Mouse (Mus musculus) heart, embryonic 10.5 days (tissue): Measurements from ENCODE around the gene Dbp. TPM values are rescaled to one million over a fixed set of nuclear protein-coding genes. Genes with fewer than 3 reads are reported as not detected.
A peak's percentile ranks its signal among the peaks of the same experiment; 100 is the strongest.
"Not testable (repeated sequence)": the region's sequence is repeated elsewhere in the genome, so short reads cannot be mapped to it uniquely, and the experiment has no call there.

Experiments used
- DNase-seq: peaks from one replicate; pipeline ENCODE4 v3.0.0-alpha.2; 2017; ENCODE audit warnings: low spot score
- H3K27ac ChIP-seq: fragments of 300-500 bp; sonication (generic); 2 replicates; pipeline ENCODE4 v1.5.1; 2016; ENCODE audit warnings: mild to moderate bottlenecking
- H3K27me3 ChIP-seq: fragments of 300-500 bp; sonication (generic); 2 replicates; pipeline ENCODE4 v1.6.1; 2016; ENCODE audit warnings: mild to moderate bottlenecking; ENCODE audit not compliant: poor library complexity, insufficient read depth, severe bottlenecking
- H3K36me3 ChIP-seq: fragments of 300-500 bp; sonication (generic); 2 replicates; pipeline ENCODE4 v1.6.1; 2016; ENCODE audit warnings: mild to moderate bottlenecking, moderate library complexity
- H3K4me1 ChIP-seq: fragments of 300-500 bp; sonication (generic); 2 replicates; pipeline ENCODE4 v1.6.1; 2016; ENCODE audit warnings: mild to moderate bottlenecking
- H3K4me3 ChIP-seq: fragments of 300-500 bp; sonication (generic); 2 replicates; pipeline ENCODE4 v1.5.1; 2016; ENCODE audit warnings: mild to moderate bottlenecking, moderate library complexity
- H3K9me3 ChIP-seq: fragments of 300-500 bp; sonication (generic); 2 replicates; pipeline ENCODE4 v1.6.1; 2016; ENCODE audit warnings: mild to moderate bottlenecking, moderate library complexity
- WGBS: fragments of 180-500 bp; shearing (Covaris S2); methylation state at CpG from one replicate; pipeline ENCODE4 v1.1.7; 2016; 5-methylcytosine and 5-hydroxymethylcytosine counted together
- polyA plus RNA-seq: library from polyadenylated mRNA; unstranded; fragments of >200 nt; fragmentation: Nextera tagmentation; extraction: Ambion mirVana; gene quantifications from 2 replicates; pipeline ENCODE4 v1.2.1, GENCODE M21; 2016

Gene Dbp
- 2.7 and 3.2 TPM in 2 replicates for polyA plus RNA-seq

- Histone ChIP-seq H3K27ac (peak within 1 kb of the TSS; percentile 88), H3K27me3 (peaks cover 17% of the 10 kb centered on the region), H3K36me3 (peaks cover 4% of the 10 kb centered on the region; the same call in 1 of the 2 replicates), H3K4me3 (peak within 1 kb of the TSS; percentile 65), H3K4me1 (peaks cover 79% of the 10 kb centered on the region), H3K9me3 (no peaks in the 10 kb centered on the region)
- peak; percentile 100 for DNase-seq
- WGBS = 0% methylated on average over 36 of the region's 36 CpGs
Measured at GRCm38 (mm10) chr7:45704730-45705442, at the start of gene Dbp. Gene Dbp (plus strand): TSS chr7:45705088.

DNA sequence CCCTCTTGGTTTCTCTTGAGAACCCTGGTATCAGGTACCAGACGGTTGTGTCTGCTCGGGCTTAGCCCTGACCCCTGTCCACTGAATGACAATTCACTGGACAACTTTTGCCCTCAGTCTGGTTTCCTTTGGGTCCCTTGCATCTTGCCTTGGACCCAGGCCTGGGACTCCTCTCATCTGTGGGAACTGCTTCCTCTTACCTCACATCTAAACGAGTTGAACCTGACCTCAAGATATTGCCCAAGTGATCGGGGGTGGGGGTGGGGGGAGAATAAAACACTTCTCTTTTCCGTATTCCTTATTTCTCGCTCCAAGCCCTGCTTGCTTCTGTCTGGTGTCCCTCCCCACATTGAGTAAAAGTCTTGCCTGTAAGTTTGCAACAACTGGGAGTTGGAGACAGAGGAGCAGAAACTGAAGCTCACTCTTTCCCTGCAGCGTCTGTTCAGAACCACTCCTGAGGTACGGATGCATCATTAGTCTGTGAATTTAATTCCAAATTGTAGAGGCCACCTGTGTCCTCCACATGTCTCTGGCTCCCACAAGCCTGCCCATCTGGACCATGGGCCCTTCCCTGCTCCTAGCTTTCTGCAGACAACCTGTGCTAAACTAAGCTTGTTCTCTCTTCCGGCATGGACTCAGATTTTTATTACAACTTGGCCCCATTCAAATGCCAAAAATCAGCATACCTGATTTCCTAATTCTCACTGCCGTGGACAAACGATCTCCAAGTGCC, 44.0 kb upstream of the Dbp start:
- Histone ChIP-seq H3K4me3 (no peak overlapping the region), H3K27ac (no peak overlapping the region), H3K4me1 (peaks cover 25% of the 10 kb centered on the region), H3K9me3 (no peaks in the 10 kb centered on the region), H3K36me3 (no peaks in the 10 kb centered on the region), H3K27me3 (no peaks in the 10 kb centered on the region)
- WGBS = 81% methylated on average over 11 of the region's 11 CpGs
- DNase-seq = no peak

GRCm38 (mm10) chr7:45661702-45662101, 43.2 kb upstream of the Dbp start:
- 88% methylated on average over 6 of the region's 6 CpGs for WGBS
- not testable (repeated sequence) for H3K4me3 ChIP-seq, DNase-seq, H3K27ac ChIP-seq, H3K27me3 ChIP-seq, H3K36me3 ChIP-seq, H3K9me3 ChIP-seq
- peaks cover 25% of the 10 kb centered on the region for H3K4me1 ChIP-seq

DNA sequence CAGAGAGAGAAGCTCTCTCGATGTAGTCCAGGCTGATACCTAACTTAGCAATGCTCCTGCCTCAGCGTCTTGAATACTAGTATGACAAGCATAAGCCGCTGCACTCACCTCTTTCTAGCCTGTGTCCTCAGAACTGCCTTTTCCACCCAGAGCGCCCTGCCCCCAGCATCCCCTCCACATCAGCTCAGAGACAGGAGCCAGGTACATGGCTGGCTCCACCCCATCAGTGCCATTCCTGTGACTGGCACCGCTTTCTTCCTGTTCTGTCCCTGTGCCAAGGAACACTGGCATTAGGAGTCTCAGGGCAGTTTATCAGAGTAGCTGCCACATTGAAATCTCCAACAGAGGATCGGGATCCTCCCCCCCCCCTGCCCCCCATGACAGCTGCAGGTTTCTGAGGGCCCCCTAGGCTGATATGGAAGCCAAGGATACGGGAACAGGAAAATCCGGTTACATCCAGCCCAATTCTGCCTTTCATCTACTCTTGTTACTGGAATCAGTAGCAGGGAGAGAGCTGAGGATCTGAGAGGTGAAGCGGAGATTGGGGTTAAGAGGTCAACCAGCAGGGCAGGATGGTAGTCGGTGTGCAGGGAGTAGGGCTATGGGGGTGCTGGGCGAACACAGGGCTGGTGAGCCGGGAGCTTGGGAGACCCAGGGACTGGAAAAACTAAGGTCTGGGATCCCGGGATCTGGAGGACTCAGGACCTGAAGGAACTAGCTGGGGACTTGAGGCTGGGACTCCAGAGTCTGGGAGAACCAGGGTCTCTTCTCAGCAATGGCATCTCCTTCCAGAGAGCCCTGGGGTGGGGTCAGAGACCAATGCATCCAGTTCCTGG, 39.4 kb upstream of the Dbp start:
- H3K4me1 ChIP-seq = peaks cover 25% of the 10 kb centered on the region
- H3K36me3 ChIP-seq = no peaks in the 10 kb centered on the region
- DNase-seq = no peak
- WGBS = 58% methylated on average over 13 of the region's 13 CpGs
- no peak overlapping the region for H3K27ac ChIP-seq
- no peak overlapping the region for H3K4me3 ChIP-seq
- no peaks in the 10 kb centered on the region for H3K9me3 ChIP-seq
- H3K27me3 ChIP-seq = no peaks in the 10 kb centered on the region

- no peaks in the 10 kb centered on the region for H3K36me3 ChIP-seq
- H3K4me3 ChIP-seq = no peak within 1 kb of the TSS
- H3K9me3 ChIP-seq = no peaks in the 10 kb centered on the region
- 82% methylated on average over 7 of the region's 7 CpGs for WGBS
- no peak within 1 kb of the TSS for H3K27ac ChIP-seq
- DNase-seq = no peak
- H3K4me1 ChIP-seq = peaks cover 25% of the 10 kb centered on the region
- no peaks in the 10 kb centered on the region for H3K27me3 ChIP-seq
Measured at GRCm38 (mm10) chr7:45666161-45666560, 38.7 kb upstream of the Dbp start, which contains the start of gene Fut2. Gene Fut2 (minus strand): TSS chr7:45666394.

- WGBS = 60% methylated on average over 14 of the region's 14 CpGs
Measured at GRCm38 (mm10) chr7:45667761-45668160, 37.1 kb upstream of the Dbp start.

DNA sequence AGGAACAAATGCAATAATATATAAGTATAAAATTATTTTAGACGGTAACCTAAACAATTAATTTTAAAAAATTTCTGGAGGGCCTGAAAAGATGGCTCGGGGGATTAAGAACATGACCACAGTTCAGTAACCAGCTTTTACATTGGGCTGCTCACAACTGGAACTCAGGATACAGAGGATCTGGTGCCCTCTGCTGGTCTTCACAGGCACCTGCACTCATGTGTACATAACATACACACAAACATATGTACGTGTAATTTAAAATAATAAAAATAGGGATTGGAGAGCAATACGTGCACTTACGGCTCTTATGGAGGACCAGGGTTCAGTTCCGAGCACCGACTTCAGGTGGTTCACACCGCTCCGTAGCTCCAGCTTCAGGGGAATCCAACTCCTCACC, 36.0 kb upstream of the Dbp start:
- DNase-seq = no peak
- no peaks in the 10 kb centered on the region for H3K36me3 ChIP-seq
- no peaks in the 10 kb centered on the region for H3K9me3 ChIP-seq
- H3K27ac ChIP-seq = no peak overlapping the region
- H3K4me3 ChIP-seq = no peak overlapping the region
- H3K27me3 ChIP-seq = no peaks in the 10 kb centered on the region
- WGBS = 93% methylated on average over 9 of the region's 9 CpGs
- peaks cover 17% of the 10 kb centered on the region for H3K4me1 ChIP-seq

More at GRCm38 (mm10) chr7:45667761-45668160, 37.1 kb upstream of the Dbp start:
- H3K4me1 ChIP-seq = peaks cover 25% of the 10 kb centered on the region
- no peak overlapping the region for H3K4me3 ChIP-seq
- H3K36me3 ChIP-seq = no peaks in the 10 kb centered on the region
- no peak overlapping the region for H3K27ac ChIP-seq
- no peak for DNase-seq
- no peaks in the 10 kb centered on the region for H3K27me3 ChIP-seq
- H3K9me3 ChIP-seq = no peaks in the 10 kb centered on the region

GRCm38 (mm10) chr7:45677627-45678295, 27.1 kb upstream of the Dbp start:
- Histone ChIP-seq H3K4me1 (peaks cover 28% of the 10 kb centered on the region), H3K9me3 (no peaks in the 10 kb centered on the region), H3K27ac (0 out of 2 replicates have a peak overlapping the region, but pooled peaks have one; percentile 29), H3K4me3 (no peak overlapping the region), H3K27me3 (peaks cover 3% of the 10 kb centered on the region; the same call in 1 of the 2 replicates), H3K36me3 (no peaks in the 10 kb centered on the region)
- 66% methylated on average over 7 of the region's 7 CpGs for WGBS
- no peak for DNase-seq

DNA sequence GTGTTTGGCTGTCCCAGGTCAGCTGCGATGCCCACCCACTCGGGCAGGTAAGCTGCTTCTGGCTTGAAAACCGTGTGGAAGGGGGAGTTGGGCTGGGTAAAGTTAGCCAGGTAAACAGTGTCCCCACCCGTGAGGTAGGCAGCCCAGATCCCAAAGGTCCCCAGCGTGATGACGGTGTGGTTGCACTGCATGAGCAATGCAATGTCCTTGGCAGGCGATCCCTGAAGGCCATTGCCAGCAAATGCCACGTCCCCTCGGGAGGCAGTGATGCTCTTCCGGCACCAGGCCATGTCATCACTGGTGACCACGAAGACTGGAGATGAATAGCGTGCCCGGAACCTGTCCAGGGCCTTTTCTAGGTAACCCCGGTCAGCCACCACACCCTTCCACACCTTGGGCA, 26.4 kb upstream of the Dbp start:
- H3K9me3 ChIP-seq = no peaks in the 10 kb centered on the region
- 95% methylated on average over 14 of the region's 14 CpGs for WGBS
- H3K4me1 ChIP-seq = peaks cover 35% of the 10 kb centered on the region
- DNase-seq = no peak
- H3K27me3 ChIP-seq = peaks cover 3% of the 10 kb centered on the region; the same call in 1 of the 2 replicates
- H3K4me3 ChIP-seq = no peak overlapping the region
- no peaks in the 10 kb centered on the region for H3K36me3 ChIP-seq
- H3K27ac ChIP-seq = no peak overlapping the region

DNA sequence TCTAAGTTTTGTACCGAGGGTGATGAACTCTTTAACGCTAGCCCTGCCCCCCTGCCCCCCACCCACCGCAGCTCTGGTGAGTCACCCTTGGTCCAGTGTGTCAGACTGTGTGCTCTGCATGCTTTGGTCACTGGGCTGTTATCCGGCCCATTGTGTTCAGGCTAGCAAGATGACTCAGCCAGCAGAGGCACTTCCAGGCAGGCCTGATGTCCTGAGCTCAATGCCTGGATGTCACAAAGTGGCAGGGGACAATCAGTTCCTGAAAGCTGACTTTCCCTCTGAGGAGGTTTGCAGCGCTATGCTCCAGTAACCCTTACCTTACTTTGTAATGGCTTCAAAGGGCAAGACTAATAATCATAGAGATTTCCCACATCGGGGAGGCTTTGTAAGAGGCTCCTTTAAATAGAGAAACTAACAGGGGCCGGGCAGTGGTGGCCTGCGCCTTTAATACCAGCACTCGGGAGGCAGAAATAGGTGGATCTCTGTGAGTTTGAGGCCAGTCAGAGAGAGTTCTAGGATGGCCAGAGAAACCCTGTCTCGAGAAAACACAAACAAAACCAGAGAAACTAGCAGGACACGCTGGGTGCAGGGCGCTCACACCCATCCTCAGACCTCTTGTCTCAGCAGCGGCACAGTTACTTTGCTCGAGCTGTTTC, 24.8 kb upstream of the Dbp start:
- WGBS = 65% methylated on average over 14 of the region's 14 CpGs
- Histone ChIP-seq H3K27ac (peak overlapping the region; percentile 12; the same call in 1 of the 2 replicates), H3K9me3 (no peaks in the 10 kb centered on the region), H3K36me3 (no peaks in the 10 kb centered on the region), H3K4me3 (no peak overlapping the region), H3K27me3 (peaks cover 11% of the 10 kb centered on the region; the same call in 1 of the 2 replicates), H3K4me1 (peaks cover 35% of the 10 kb centered on the region)
- no peak for DNase-seq

GRCm38 (mm10) chr7:45681046-45681736, 23.7 kb upstream of the Dbp start:
- no peak for DNase-seq
- Histone ChIP-seq H3K36me3 (no peaks in the 10 kb centered on the region), H3K27me3 (peaks cover 13% of the 10 kb centered on the region; the same call in 1 of the 2 replicates), H3K4me3 (no peak overlapping the region), H3K9me3 (no peaks in the 10 kb centered on the region), H3K4me1 (peaks cover 46% of the 10 kb centered on the region), H3K27ac (peak overlapping the region; percentile 5; the same call in 1 of the 2 replicates)
- 72% methylated on average over 8 of the region's 8 CpGs for WGBS
